Mouse (Mus musculus) erythroid progenitor cell, adult 5-6 weeks (primary cell): Measurements from ENCODE around the gene Klk7. TPM values are rescaled to one million over a fixed set of nuclear protein-coding genes. Genes with fewer than 3 reads are reported as not detected.

Experiments used
- ATAC-seq: replicated peaks from 2 replicates; pipeline ENCODE4 v1.8.0; 2016; ENCODE audit warnings: moderate number of reproducible peaks, mild to moderate bottlenecking, moderate TSS enrichment, inconsistent platforms; ENCODE audit not compliant: poor library complexity, low FRiP score, severe bottlenecking
- total RNA-seq, 2 experiments: library from RNA; stranded (forward) in 1 of 2; stranded (reverse) in 1 of 2; fragments of 150-400 nt in 1 of 2; fragments of 186-747, 209-891 nt in 1 of 2; gene quantifications; 2 replicates each; pipeline versions ENCODE4 v1.2.3 to v1.2.4; 2015 to 2017; ENCODE audit warnings: low replicate concordance in 2 of 2

Gene Klk7
- total RNA-seq, 2 experiments from 2014 or later = not detected

DNA sequence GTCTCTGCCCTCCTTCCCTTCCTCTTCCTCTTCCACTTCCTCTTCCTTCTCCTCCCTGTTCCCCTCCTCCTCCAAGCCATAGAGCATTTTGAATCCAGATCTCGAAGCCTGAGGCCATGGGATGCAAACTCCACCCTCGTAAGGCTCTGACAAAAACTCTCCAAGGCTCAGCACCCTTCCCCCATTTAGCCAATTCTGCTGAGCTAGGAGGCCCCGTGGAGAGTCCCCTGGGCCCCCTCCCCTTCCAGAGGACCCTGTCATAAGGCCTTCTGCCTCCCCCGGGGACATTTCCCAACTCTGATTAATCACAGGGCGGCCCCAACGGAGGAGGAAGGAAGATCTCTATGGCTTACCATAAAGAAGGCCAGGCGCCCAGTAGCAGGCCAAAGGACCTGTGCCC lies 19.5 kb upstream of the Klk7 start, which contains the start of gene Klk9:
Gene Klk9 (plus strand): TSS at position 301 of the 400 bp plus-strand sequence.
- ATAC-seq = no peak

DNA sequence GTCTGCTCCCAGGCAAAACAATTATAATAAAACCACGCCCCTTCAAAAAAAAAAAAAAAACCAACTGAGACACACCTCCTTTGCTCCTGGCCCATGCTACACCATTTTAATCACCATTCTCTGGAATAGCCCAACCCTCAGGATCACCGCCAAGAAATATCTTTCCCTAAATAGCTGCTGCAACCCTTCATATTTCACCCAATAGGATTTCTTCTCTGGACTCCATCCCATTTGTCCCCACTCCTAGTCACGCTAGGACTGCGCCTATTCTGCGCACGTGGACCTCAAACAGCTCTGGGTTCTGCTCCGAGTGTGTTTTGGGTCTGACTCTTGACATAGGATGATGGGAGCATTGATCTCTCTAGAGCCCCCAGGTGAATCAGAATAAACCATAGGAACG lies 14.7 kb upstream of the Klk7 start:
- ATAC-seq = no peak

GRCm38 (mm10) chr7:43797333-43797769 lies 13.7 kb upstream of the Klk7 start, which contains the start of gene Klk8:
TSS of gene Klk8 (plus strand) at chr7:43797577.
- no peak for ATAC-seq

GRCm38 (mm10) chr7:43797844-43798462 lies 13.1 kb upstream of the Klk7 start:
- no peak for ATAC-seq

DNA sequence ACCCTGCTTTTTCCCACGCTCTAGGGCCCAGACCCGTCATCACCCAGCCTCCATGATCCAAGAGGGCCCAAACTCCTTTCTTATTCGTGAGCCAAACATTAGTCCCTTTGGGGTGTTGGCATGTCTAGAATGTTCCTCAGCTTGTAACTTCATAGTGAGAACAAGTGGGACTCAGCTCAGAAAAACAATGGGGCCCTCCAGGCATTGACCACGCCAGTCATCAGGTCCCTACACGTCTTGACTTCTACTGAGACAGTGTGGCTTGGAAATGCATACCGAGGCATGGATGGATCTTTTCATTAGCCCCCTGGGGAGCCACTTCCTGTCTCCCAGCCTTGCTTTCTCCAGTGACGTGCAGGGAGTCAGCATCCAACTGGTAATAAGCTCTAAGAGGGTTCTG lies 11.2 kb upstream of the Klk7 start:
- ATAC-seq = no peak

GRCm38 (mm10) chr7:43815211-43815610 lies 4.1 kb downstream of the Klk7 start:
- no peak for ATAC-seq

DNA sequence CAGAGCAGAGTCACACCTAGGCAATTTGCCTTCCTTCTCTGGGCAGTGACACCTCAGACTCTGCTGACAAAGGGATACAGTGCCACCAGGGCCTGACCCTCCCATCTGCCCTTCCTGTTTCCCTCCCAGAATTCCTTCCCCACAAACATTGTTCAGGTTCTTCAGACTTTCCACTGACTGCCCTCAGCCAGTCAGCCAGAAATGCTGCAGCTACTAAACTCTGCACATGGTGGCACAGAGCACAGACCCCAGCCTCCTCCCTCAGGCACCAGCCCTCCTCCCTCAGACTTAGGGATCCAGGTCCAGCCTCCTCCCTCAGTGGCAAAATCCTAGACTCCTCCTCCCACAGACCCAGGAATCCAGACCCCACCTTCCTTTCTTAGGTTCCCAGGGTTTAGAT lies 5.7 kb downstream of the Klk7 start:
- ATAC-seq = no peak

- ATAC-seq = no peak
Observed at GRCm38 (mm10) chr7:43821581-43821980, 10.5 kb downstream of the Klk7 start.

DNA sequence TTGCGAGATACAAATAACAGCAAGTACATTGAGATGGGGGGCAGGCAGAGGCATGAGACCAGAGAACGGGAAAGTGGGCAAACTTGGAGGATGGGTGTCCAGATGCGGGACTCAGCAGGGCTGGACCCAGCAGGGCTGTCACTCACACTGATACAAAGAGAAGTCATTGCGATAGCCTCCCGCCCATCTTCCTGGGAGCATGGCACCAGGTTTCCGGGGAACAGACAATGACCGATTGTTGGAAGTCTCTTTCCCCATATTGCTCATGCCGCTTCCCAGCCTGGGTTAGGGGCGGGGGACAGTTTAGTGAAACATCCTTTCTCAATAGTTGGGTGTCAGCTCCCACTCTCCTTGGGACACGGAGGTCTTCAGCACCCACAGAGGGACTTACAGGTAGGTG lies 13.1 kb downstream of the Klk7 start, which contains the start of gene Klk6:
Gene Klk6 (plus strand): TSS at position 301 of the 400 bp plus-strand sequence.
- ATAC-seq = no peak

- ATAC-seq = no peak
Observed at GRCm38 (mm10) chr7:43826056-43826455, 15.0 kb downstream of the Klk7 start.

GRCm38 (mm10) chr7:43827706-43828105 lies 16.6 kb downstream of the Klk7 start:
- no peak for ATAC-seq

DNA sequence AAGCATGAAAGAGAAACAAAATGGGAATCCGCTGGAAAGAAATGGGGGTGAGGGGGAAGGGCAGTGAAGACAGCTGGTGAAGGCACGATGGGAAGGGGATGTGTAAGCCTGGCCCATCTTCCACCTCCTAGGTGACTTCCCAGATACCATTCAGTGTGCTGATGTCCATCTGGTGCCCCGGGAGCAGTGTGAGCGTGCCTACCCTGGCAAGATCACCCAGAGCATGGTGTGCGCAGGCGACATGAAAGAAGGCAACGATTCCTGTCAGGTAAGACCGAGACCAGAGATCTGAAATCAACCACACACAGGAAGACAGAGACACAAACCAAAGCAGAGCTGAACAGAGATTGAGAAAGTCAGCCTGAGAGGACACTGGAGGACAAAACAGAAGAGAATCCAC lies 17.9 kb downstream of the Klk7 start:
- no peak for ATAC-seq

DNA sequence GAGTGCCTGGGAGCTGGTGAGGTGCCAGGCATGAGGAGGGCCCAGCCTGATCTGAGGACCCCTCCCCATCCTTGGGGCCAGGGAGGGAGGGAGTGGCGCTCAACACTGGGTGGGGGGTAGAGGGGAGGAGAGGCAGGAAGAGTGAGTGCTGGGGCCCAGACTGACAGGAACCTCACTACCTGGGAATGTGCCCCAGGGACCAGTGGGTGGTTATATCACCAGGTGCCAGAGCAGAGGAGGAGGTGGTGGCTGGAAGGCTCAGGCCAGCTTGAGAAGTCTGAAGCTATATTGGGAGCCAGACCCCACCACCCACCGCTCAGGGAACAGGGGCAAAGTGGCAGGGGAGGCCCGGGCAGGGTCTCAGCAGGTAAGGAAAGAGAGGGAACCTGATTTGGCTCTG lies 30.6 kb downstream of the Klk7 start, which contains the start of gene Klk5:
Gene Klk5 (plus strand): TSS at position 271 of the 400 bp plus-strand sequence.
- ATAC-seq = no peak

DNA sequence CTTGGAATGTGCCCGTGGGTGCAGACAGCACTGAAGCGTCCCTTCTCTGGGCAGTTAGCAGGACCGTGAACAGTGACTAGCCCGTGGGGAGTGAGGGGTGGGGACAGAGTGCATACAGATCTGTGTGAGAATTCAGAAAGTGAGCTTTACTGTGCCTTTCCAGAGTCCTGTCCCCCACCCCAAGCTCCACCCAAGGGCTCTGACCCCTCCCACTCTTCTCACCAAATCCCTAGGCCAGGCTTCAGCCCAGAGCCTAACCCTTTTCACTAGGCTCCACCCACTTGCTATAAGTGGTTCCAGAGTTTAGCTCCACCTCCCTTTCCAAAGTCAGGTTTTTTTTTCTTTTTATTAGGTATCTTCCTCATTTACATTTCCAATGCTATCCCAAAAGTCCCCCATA lies 32.7 kb downstream of the Klk7 start:
- ATAC-seq = no peak

- ATAC-seq = no peak
Observed at GRCm38 (mm10) chr7:43851616-43852015, 40.5 kb downstream of the Klk7 start.

- ATAC-seq = no peak
Observed at GRCm38 (mm10) chr7:43854642-43855380, 43.7 kb downstream of the Klk7 start.

DNA sequence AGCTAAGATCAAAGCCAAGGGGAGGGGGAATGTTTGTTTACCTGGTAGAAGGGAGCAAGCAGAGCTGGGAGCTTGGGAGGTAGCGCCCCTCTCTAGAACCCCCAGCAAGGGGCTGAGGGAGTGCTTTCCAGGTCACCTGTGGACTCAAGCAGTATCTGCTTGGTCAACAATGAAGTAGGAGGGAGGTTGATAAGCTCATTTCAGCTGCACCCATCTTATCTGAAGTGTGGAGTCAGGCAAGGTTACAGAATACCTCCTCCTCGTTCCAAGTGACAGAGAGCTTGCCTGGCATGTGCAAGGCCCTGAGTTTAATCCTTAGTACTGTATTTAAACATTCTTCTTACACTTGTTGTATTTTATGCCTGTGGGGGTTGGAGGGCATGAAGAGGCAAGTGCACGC lies 44.6 kb downstream of the Klk7 start:
- ATAC-seq = no peak

GRCm38 (mm10) chr7:43856307-43856706 lies 45.2 kb downstream of the Klk7 start:
- ATAC-seq = no peak

DNA sequence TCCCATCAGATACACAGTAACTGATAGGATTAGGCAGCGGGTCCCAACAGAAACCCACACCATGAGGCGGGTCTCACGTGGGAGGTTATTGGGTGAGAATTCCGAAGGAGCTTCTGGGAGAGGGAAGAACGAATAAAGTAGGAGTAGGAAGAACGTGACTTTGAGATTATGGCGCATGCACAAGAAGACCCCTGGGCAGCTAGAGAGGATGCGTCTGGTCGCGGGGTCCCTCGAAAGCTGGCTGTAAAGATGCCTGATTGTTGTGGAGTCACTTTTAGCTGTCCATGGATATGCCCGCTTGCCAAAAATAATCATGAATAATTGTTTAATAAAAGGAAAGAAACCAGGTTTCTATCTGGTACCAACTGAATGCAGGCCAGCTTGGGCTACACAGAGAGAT lies 46.4 kb downstream of the Klk7 start:
- no peak for ATAC-seq

- no peak for ATAC-seq
Observed at GRCm38 (mm10) chr7:43860411-43860810, 49.3 kb downstream of the Klk7 start.
